Mouse (Mus musculus): Measurements from ENCODE around the gene Acot5.
"Not testable (repeated sequence)": the region's sequence is repeated elsewhere in the genome, so short reads cannot be mapped to it uniquely, and the experiment has no call there.

The Acot5 gene

DNA sequence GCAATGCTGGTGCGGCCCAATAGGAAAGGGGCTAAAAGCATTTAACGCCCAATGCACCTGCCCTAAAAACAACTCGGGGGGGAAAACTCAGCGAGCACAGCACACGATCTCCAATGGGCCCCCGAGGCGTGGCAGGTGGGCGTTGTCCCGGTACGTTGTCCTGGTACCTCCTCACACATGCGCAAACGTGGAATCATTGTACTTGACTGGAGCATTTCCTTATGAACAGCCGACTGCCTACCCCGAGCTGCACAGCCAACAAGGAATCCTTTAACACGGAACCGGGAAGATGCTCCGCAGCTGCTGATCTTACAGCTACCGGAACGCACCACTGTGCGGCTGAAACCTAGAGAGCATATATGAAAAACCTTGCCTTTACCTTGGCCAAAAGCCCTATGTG is 6.8 kb upstream of the Acot5 start:
- DNase-seq (ENCODE audit: low read depth, low spot score), result no peak

DNA sequence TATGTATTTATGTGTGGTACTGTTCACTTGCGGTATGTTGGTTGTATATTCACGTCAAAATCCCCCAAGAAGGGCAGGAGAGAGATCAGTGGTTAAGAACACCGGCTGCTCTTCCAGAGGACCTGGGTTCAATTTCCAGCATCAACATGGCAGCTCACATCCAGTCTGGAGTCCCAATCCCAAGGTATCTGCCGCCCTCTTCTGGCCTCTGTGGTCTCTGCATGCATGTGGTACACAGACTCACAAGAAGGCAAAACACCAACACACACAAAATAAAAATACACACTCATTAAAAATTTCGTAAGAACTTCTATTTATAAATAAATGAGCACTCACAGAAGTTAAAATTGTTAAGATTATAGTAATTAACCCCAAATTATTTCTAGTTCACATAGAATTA is 5.9 kb upstream of the Acot5 start:
- DNase-seq (ENCODE audit: low read depth, low spot score), result no peak

DNA sequence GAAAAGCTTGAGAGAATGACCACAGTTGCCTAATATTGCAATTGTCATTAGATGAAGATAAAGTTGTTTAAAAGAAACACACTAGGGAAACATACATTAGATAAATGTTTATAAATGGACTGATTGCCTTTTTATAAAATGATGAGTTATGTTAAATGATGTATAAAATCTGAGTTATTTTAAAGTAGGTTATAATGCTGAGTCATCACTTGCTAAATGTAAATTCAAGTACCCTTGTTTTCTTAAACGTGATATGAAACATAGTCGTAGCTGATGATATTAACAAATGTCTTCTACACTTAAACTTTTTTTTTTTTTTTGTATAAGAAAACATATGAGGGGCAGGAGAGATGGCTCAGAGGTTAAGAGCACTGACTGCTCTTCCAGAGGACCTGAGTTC is 5.3 kb upstream of the Acot5 start:
- no peak for DNase-seq (ENCODE audit: low read depth, low spot score)

DNA sequence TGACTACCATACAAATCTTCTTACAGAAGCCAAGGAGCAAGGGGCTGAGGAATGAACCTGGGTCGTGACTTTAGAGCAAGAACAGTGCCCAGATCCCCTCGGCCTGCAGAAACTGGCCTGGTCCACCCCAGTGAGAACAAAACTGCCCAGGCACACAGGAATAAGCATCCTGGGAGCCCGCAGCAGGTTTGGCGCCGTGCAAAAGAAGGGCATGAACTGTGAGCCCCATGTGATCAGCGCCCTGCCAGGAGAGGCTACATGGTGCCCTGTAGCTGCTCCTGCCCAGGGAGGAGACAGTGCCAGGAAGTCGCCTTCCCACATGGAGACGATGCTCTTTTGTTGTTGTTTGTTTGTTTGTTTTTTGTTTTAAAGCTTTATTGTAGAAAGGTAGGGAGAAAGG is 4.5 kb upstream of the Acot5 start:
- no peak for DNase-seq (ENCODE audit: low read depth, low spot score)

DNA sequence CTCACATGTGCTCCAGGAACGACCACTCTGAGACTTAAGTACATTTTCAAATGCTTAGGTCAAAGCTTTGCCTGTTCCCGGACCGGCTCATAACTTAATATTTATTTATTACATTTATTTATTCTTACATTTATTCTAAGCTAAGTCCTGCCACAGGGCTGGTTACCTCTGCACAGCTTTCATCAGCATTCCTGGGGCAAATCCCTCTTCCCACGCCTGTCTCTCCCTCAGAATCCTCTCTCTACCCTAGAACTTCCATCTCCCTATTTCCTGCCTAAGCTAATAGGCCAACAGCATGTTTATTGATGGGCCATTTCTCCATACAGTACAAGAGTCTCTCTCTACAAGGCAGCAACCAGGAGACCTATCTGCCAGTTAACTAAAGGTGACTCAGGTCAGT is 1.4 kb upstream of the Acot5 start:
- DNase-seq (ENCODE audit: low read depth, low spot score), result no peak

DNA sequence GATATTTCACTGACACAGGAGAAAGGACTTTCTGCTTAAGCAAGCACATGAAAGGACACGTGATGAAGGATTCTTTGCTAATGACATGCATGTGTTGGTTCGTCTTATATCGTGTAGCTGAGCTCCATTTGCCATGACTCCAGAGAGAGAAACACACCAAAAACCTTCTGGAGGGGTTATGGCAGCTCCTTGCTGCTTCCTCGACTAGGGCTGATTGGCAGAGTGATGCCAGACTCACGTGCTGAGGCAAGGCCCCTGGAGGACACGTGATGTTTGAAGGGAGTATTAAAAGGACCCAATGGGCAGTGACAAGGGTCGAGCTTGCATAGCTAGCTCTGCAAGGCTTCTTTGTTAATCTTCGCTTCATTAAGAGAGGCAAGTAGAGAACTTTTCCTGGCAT is 829 bp upstream of the Acot5 start:
- no peak for DNase-seq (ENCODE audit: low read depth, low spot score)

DNA sequence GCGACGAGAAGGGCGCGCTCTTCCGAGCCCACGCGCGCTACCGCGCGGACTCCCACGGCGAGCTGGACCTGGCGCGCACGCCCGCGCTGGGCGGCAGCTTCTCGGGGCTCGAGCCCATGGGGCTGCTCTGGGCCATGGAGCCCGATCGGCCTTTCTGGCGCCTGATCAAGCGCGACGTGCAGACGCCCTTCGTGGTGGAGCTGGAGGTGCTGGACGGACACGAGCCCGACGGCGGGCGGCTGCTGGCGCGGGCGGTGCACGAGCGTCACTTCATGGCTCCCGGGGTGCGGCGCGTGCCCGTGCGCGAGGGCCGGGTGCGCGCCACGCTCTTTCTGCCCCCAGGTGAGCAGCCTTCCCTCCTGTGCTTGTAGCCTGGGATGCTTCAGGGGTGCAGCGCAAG is 457 bp downstream of the Acot5 start:
- DNase-seq (ENCODE audit: low read depth, low spot score), result not testable (repeated sequence)

DNA sequence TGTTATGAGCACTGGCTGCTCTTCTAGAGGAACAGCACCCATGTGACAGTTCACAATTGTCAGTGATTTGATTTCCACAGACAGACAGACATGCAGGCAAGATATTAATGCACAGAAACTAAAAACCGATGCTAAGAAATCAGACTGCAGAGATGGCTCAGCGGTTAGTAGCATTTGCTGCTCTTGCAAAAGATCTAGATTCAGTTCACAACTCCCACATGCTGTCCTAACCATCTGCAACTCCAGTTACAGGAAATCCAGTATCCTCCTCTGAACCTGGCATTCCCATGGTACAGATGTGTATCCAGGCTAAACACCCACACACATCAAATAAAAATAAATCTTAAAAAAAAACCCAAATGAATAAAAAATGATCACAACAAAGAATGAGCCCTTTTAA is 2.6 kb downstream of the Acot5 start:
- peak; percentile 91 for DNase-seq (ENCODE audit: low read depth, low spot score)

DNA sequence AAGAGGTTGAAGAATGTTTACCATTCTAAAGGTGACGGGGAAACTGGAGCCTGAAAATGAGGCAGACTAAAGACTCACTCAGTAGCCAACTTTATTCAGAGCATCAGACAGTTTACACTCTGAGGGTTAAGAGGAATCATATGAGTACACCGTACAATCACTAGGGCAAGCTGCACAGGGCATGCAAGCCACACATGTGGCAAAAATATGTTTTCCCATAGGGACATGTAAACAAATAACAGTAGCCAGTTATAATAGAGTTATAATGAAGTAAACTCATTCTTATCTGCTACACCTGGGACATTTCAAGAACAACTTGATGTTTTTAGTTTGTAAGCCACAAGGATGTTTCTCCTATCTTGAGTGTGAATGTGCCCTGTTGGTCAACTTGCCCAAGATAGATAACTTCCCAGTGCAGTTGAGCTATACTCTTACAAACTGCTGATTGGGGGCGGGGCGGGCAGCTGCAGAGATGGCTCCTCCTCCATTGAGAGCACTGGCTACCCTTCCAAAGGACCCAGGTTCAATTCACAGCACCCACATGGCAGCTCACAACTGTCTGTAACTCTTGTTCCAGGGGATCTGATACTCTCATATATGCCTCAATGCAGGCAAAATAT is 8.4 kb downstream of the Acot5 start:
- no peak for DNase-seq (ENCODE audit: low read depth, low spot score)

DNA sequence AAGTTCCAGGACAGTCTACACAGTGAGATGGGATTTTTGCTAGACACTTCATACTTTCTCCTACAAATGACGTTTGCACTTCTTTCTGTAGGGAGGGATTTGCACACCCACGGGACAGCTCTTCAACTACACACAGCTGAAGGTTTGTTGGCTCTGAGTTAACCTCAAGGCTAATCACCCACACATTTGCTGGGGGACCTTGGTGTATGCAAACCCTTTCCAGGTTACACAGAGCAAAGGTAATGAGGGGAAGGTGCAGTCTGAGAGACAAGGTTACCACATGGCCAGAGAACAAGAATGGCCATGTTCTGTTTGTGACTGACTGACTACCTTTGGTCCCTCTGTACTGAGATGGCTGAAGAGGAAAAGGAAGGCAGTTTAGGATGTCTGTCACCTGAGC is 14.7 kb downstream of the Acot5 start:
- no peak for DNase-seq (ENCODE audit: low read depth, low spot score)

DNA sequence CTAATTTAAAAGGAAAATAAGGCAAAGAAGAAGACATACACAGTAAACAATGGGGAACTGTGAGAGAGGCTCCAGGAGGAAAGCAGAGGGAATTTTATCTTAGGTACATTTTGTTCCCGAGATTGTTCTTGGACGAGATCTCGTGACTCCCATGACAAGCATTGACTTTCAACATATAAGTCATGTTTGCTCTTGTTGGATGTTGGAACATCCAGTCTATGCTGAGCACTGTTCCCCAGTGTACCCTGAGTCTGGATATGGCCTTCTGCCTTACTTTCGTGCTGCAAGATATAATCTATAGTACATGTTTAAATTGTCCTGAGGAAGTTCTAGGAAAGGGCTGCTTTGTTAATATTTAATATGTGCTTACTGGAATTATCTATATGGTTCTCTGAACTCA is 15.5 kb downstream of the Acot5 start:
- no peak for DNase-seq (ENCODE audit: low read depth, low spot score)

DNA sequence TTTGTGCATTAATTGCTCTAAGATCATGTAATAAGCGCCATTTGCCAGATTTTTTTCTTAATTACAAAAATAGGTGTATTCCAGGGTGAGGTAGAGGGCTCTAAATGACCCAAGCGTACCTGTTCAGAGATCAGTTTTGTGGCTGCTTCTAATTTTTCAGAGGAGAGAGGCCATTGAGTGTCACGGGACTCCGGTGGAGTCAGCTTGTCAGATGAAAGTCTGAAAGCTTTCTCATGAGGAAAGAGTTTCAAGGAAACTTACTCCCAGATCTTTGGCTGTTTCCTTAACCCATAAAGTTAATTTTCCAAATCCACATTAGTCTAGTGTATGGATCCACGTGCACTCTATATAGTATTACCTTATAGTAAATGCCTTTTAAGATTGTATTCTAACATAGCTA is 25.5 kb downstream of the Acot5 start:
- not testable (repeated sequence) for DNase-seq (ENCODE audit: low read depth, low spot score)

DNA sequence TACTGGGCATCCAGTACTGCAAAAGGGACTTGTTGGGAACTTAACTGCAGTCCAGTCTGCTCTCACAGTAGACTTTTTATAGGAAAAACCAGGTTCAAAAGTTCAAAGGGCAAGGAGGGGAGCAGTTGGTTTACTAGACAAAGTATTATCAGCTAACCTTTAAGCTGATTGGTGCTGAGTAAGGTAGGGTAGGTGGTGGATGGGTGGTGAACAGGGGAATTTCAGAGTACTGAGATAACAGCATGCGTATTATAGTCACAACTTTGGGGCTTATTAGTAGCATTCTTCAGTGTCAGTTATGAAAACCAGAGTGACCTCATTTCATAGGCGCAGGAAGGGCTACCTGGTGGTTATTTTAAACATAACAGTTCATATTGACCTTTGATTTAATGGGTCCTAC is 30.5 kb downstream of the Acot5 start:
- no peak for DNase-seq (ENCODE audit: low read depth, low spot score)

DNA sequence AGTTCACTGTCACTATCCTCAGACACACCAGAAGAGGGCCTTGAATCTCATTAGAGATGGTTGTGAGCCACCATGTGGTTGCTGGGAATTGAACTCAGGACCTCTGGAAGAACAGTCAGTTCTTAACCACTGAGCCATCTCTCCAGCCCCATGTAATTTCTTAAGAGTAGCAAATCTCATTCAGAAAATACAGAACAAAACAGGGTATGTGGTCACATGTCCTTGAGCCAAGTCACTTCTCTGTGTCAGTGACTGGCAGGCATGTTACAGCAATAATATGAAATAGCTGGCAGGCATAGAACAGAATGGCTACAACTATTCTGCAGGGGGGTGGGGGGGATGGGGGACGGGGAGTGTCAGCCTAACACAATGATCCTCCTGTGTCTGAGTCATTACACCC is 30.9 kb downstream of the Acot5 start:
- DNase-seq (ENCODE audit: low read depth, low spot score), result no peak

DNA sequence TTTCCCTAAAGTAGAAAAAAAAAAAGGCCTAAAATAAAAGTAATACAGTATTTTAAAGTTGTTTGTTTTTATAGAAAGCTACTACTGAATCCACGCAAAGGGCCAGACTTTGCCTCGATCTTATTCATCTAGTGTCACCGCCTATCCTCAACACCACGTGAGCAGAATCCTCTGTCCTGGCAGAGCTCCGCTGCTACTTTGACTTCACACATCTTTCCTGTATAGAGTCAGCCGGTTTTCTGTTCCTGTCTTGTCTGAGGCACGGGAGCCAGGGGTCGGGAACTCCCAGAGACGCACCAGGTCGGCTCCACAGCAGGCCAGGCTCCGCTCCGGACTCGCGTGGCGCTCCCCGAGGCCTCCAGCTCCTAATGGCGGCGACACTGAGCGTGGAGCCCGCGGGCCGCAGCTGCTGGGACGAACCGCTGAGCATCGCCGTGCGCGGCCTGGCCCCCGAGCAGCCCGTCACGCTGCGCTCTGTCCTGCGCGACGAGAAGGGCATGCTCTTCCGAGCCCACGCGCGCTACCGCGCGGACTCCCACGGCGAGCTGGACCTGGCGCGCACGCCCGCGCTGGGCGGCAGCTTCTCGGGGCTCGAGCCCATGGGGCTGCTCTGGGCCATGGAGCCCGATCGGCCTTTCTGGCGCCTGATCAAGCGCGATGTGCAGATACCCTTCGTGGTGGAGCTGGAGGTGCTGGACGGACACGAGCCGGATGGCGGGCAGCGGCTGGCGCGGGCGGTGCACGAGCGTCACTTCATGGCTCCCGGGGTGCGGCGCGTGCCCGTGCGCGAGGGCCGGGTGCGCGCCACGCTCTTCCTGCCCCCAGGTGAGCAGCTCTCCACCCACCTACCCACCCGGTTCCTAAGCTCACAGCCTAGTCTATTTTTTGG is 31.7 kb downstream of the Acot5 start, which contains the start of gene Acot6:
TSS of gene Acot6 (plus strand) at position 51 of the 889 bp plus-strand sequence.
- peak; percentile 43 for DNase-seq (ENCODE audit: low read depth, low spot score)

DNA sequence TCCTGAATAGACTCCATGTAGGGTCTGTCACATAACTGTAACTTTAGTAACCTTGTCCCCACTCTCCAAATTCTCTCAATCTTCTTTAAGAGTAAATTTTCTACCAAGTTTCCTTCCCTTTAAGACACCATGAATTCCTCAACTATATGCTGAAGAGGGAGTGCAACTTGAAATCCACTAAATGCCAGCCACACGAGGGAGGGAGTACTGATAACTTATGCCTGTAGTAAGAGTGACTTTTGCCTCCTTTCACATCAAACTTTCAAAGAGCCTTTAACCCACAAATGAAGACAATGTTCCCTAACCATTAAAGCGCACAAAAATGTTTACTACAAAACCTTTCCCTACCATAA is 32.3 kb downstream of the Acot5 start:
- no peak for DNase-seq (ENCODE audit: low read depth, low spot score)

DNA sequence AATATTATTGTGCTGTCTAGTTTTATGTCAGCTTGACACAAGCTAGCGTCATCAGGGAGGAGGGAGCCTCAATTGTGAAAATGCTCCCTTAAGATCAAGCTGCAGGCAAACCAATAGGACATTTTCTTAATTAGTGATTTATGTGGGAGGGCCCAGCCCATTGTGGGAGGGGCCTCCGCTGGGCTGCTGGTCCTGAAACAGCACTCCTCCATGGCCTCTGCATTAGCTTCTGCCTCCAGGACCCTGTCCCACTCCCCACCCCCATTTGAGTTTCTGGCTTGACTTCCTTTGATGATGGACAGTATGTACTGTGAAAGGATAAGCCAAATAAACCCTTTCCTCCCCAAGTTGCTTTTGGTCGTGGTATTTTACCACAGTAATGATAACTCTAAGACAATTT is 37.9 kb downstream of the Acot5 start:
- no peak for DNase-seq (ENCODE audit: low read depth, low spot score)

DNA sequence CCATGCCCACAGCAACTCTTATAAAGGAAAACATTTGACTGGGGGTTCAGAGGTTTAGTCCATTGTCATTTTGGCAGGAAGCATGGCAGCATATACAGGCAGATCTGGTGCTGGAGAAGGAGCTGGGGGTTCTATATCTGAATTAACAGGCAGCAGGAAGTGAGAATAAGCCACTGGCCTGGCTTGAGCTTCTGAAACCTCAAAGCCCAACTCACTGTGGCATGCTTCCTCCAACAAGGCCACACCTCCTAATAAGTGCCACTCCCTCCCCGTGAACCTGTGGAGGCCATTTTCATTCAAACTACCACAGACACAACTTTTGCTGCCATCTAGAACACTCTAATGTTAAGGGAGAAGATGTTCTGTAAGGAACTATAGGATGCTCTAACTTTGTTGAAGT is 38.6 kb downstream of the Acot5 start:
- DNase-seq (ENCODE audit: low read depth, low spot score), result no peak

DNA sequence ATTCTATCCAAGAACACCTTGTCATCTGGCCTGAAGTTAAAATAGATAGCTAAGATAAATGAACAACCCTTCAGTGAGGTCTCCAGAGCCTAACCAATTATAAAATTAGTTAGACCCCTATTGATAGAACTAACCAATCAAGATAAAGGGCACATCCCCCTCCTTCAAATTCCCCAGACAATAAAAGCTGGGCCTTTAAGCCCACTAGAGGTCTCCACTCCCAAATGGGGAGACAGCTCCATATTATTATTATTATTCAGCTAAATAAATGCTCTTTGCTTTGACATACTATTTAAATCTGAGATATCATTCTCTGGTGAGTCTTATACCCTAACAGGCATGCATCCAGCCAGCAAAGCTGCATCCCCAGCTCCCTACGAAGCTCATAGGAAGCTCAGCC is 40.8 kb downstream of the Acot5 start:
- no peak for DNase-seq (ENCODE audit: low read depth, low spot score)

DNA sequence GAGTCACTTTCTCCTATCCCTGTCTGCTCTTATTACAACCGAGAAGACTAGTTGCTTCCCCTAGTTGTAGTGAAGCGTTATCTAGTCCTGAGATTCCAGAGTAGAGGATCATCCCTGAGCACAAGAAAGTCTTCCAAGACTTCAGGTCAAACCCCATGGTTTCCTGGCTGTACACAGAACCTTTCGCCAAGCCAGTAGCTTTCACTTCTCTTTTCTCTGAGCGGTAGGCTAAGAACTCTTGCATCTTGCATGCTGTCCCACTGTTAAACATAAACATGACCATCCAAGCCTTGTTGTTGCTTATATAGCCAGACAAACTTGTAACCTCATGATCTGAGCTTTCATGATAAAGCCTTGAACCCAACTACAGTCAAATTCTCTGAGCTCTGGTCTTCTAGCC is 41.7 kb downstream of the Acot5 start:
- no peak for DNase-seq (ENCODE audit: low read depth, low spot score)

DNA sequence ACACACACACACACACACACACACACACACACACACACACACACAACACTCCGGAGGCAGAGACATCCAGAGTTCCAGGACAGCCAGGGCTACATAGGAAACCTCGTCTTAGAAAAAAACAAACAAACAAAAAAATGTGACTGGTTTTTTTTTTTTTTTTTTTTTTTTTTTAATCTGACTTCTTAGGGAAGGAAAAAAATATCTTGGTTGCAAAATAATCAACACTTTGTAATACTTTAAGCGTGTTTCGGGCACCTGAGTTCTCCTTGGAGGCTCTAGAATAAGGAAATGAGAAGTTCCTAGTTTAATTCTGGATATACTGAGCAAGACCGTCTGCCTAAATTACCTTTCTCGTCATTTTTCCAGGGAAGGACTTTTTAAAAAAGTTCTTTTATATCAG is 44.6 kb downstream of the Acot5 start:
- DNase-seq (ENCODE audit: low read depth, low spot score), result no peak

DNA sequence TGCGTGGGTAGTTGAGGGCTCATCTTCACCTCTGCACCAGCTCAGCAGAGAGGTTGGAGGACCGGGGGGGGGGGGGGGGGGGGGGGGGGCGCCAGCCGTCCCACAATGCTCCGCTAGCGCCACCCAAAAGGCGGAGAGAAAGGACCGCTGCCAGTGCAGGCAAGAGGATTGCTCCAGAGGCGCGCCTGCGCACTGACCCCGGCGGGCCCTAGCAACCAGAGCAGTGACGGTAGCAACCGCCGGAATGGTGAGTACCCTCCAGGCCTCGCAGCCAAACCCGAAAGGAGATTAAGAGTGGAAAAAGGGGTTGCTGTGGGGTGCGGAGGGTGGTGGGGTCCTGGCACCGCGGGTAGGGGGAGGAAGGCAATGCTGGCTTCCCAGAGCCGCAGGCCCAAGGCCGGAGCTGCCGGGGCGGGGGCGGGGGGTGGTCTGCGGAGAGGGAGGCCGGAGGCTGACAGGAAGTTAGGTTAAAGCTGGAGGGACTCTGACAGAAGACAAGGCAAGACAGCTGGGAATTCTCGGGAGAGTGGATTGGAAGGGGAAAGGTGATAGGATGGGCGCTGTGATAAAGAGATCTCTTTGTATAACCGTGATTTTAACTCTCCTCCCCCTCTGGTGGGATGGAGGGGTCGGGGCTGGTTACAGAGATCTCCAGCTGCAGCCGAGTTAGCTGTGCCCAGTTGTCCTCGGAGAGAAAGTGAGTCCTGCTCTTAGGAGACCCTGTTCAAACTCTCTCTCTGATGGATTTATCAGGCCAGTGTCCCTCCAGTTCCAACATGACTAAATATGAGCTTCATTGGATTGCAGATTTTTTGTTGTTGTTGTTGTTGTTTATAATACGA is 45.2 kb downstream of the Acot5 start, which contains the start of gene Dnal1:
TSS of gene Dnal1 (plus strand) at position 214 of the 842 bp plus-strand sequence.
- peak; percentile 86 for DNase-seq (ENCODE audit: low read depth, low spot score)
